Mouse (Mus musculus): ENCODE data around the gene Wdr43.

GRCm38 (mm10) chr17:71674886-71675285 is 59.2 kb downstream of the Wdr43 start:
- TF ChIP-seq CTCF (conservative IDR thresholded peaks at IDR 0.05; ENCODE audit: insufficient read depth, insufficient read length, low read depth, low read length) (no peak), POLR2A (IDR thresholded peaks at IDR 0.05; ENCODE audit: low read depth, low read length) (no peak)
